Mouse (Mus musculus) embryonic facial prominence, embryonic 11.5 days (tissue): ENCODE data around the gene Olfml2a. TPM values are rescaled to one million over a fixed set of nuclear protein-coding genes. Genes with fewer than 3 reads are reported as not detected.
A peak's percentile ranks its signal among the peaks of the same experiment; 100 is the strongest.

Experiments
- ATAC-seq: fragments of 200-750 bp; cut with Nextera tagmentation; replicated peaks from 2 replicates; pipeline ENCODE4 v1.8.0; 2017; ENCODE audit warnings: low read depth; ENCODE audit not compliant: insufficient number of reproducible peaks, low FRiP score, low TSS enrichment
- DNase-seq: peaks from one replicate; pipeline ENCODE4 v3.0.0-alpha.2; 2015; ENCODE audit warnings: low spot score
- H3K27ac ChIP-seq: fragments of 300-500 bp; sonication (generic); replicated peaks from 2 replicates; pipeline ENCODE4 v1.5.1; 2014; ENCODE audit warnings: mild to moderate bottlenecking, low read depth, low read length, control low read depth
- H3K27me3 ChIP-seq: fragments of 300-500 bp; sonication (generic); 2 replicates; pipeline ENCODE4 v1.6.1; 2014; ENCODE audit warnings: mild to moderate bottlenecking, low read length, moderate library complexity, mixed read lengths; ENCODE audit not compliant: control insufficient read depth, insufficient read depth
- H3K36me3 ChIP-seq: fragments of 300-500 bp; sonication (generic); replicated peaks from 2 replicates; pipeline ENCODE4 v1.6.1; 2014; ENCODE audit warnings: low read depth, mild to moderate bottlenecking, low read length, moderate library complexity, mixed read lengths; ENCODE audit not compliant: control insufficient read depth, insufficient read depth
- H3K4me1 ChIP-seq: fragments of 300-500 bp; sonication (generic); 2 replicates; pipeline ENCODE4 v1.6.1; 2014; ENCODE audit warnings: low read length, mixed read lengths; ENCODE audit not compliant: control insufficient read depth, insufficient read depth
- H3K4me2 ChIP-seq: fragments of 300-500 bp; sonication (generic); 2 replicates; pipeline ENCODE4 v1.6.1; 2014; ENCODE audit warnings: low read depth, mild to moderate bottlenecking, control low read depth, low read length, moderate library complexity
- H3K4me3 ChIP-seq: fragments of 300-500 bp; sonication (generic); 2 replicates; pipeline ENCODE4 v1.5.1; 2014; ENCODE audit warnings: low read depth, low read length, control low read depth
- H3K9ac ChIP-seq: fragments of 300-500 bp; sonication (generic); replicated peaks from 2 replicates; pipeline ENCODE4 v1.6.1; 2014; ENCODE audit warnings: mild to moderate bottlenecking, control low read depth, low read length
- H3K9me3 ChIP-seq: fragments of 300-500 bp; sonication (generic); replicated peaks from 2 replicates; pipeline ENCODE4 v1.6.1; 2016; ENCODE audit warnings: mild to moderate bottlenecking, low read length, inconsistent platforms, mixed read lengths; ENCODE audit not compliant: control insufficient read depth
- WGBS: fragments of 180-500 bp; shearing (Covaris S2); extraction: QIAGEN DNeasy Blood & Tissue Kit; methylation state at CpG from one replicate; pipeline ENCODE4 v1.1.7; 2014; 5-methylcytosine and 5-hydroxymethylcytosine counted together
- polyA plus RNA-seq: library from polyadenylated mRNA; unstranded; fragments of >200 nt; fragmentation: Nextera tagmentation; extraction: Ambion mirVana; gene quantifications from 2 replicates; pipeline ENCODE4 v1.2.1, GENCODE M21; 2014

Olfml2a gene
- polyA plus RNA-seq, 1 experiment from 2014 or later: 2.5 TPM

GRCm38 (mm10) chr2:39004372-39004771 is 72.6 kb downstream of the Olfml2a start:
- WGBS: 1% methylated on average over 11 of the region's 11 CpGs

GRCm38 (mm10) chr2:39004880-39005435 is 73.2 kb downstream of the Olfml2a start, which contains the start of gene Arpc5l:
Arpc5l (plus strand) TSS chr2:39005348.
- H3K4me1 ChIP-seq: no peaks in the 10 kb centered on the region; the same call in 1 of the 2 replicates
- H3K4me3 ChIP-seq: peak within 1 kb of the TSS; percentile 60
- ATAC-seq (peak; percentile 86), DNase-seq (peak; percentile 96)
- peak within 1 kb of the TSS; percentile 72 for H3K4me2 ChIP-seq
- H3K9me3 ChIP-seq: no peaks in the 10 kb centered on the region
- under 1% methylated on average over 57 of the region's 58 CpGs for WGBS
- H3K27ac ChIP-seq: peak within 1 kb of the TSS; percentile 76
- peak within 1 kb of the TSS; percentile 87 for H3K9ac ChIP-seq
- H3K36me3 ChIP-seq: peaks cover 12% of the 10 kb centered on the region
- H3K27me3 ChIP-seq: no peaks in the 10 kb centered on the region

More at GRCm38 (mm10) chr2:39004372-39004771, 72.6 kb downstream of the Olfml2a start:
- no peaks in the 10 kb centered on the region; the same call in 1 of the 2 replicates for H3K4me1 ChIP-seq
- ATAC-seq (no peak), DNase-seq (peak; percentile 23)
- H3K9me3 ChIP-seq: no peaks in the 10 kb centered on the region
- H3K4me2 ChIP-seq: peak overlapping the region; percentile 72
- H3K36me3 ChIP-seq: peaks cover 12% of the 10 kb centered on the region
- H3K9ac ChIP-seq: peak overlapping the region; percentile 87
- no peaks in the 10 kb centered on the region for H3K27me3 ChIP-seq
- H3K4me3 ChIP-seq: peak overlapping the region; percentile 60
- no peak overlapping the region for H3K27ac ChIP-seq

DNA sequence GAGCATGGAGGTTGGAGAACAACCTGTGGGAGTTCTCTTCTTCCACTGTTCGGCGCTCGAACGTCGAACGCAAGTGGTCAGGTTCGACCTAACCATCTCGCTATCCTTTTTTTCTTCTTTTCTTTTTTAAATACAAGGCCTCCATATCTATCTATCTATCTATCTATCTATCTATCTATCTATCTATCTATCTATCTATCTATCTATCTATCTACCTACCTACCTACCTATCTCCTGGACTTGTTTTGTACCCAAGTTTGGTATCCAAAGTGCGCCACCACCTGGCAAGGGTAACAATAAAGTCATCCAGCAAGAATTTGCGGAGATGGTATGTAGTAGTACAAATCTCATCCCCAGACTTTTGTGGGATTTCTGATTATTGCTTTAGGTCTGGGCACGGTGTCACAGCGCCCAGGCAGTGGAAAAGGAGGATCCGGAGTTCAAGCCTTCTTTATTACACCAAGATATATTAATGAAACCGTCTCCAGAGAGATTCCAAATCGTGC is 73.8 kb downstream of the Olfml2a start, which contains the start of gene Rpl35:
Gene Rpl35 (minus strand): TSS at position 51 of the 506 bp plus-strand sequence.
- peak within 1 kb of the TSS; percentile 72 for H3K4me2 ChIP-seq
- no peaks in the 10 kb centered on the region for H3K27me3 ChIP-seq
- DNase-seq (peak; percentile 64), ATAC-seq (no peak)
- H3K36me3 ChIP-seq: peaks cover 12% of the 10 kb centered on the region
- H3K4me1 ChIP-seq: no peaks in the 10 kb centered on the region; the same call in 1 of the 2 replicates
- peak within 1 kb of the TSS; percentile 76 for H3K27ac ChIP-seq
- H3K9ac ChIP-seq: peak within 1 kb of the TSS; percentile 87
- 15% methylated on average over 15 of the region's 15 CpGs for WGBS
- peak within 1 kb of the TSS; percentile 60 for H3K4me3 ChIP-seq
- H3K9me3 ChIP-seq: no peaks in the 10 kb centered on the region

- H3K4me1 ChIP-seq: no peaks in the 10 kb centered on the region; the same call in 1 of the 2 replicates
Measured at GRCm38 (mm10) chr2:39006149-39006730, 74.5 kb downstream of the Olfml2a start.

GRCm38 (mm10) chr2:39007865-39008264 is 76.1 kb downstream of the Olfml2a start:
- DNase-seq (peak; percentile 94), ATAC-seq (peak; percentile 78)
- peak overlapping the region; percentile 90 for H3K9ac ChIP-seq
- no peaks in the 10 kb centered on the region; the same call in 1 of the 2 replicates for H3K4me1 ChIP-seq
- 0% methylated on average over 43 of the region's 44 CpGs for WGBS
- H3K4me2 ChIP-seq: peak overlapping the region; percentile 80
- H3K36me3 ChIP-seq: peaks cover 3% of the 10 kb centered on the region
- H3K9me3 ChIP-seq: no peaks in the 10 kb centered on the region
- peak overlapping the region; percentile 89 for H3K4me3 ChIP-seq
- no peaks in the 10 kb centered on the region for H3K27me3 ChIP-seq
- peak overlapping the region; percentile 80 for H3K27ac ChIP-seq

More at GRCm38 (mm10) chr2:39006149-39006730, 74.5 kb downstream of the Olfml2a start:
- Histone ChIP-seq H3K4me3 (peak overlapping the region; percentile 60; the same call in 1 of the 2 replicates), H3K27me3 (no peaks in the 10 kb centered on the region), H3K4me2 (peak overlapping the region; percentile 58; the same call in 1 of the 2 replicates), H3K27ac (no peak overlapping the region), H3K36me3 (peaks cover 10% of the 10 kb centered on the region), H3K9ac (no peak overlapping the region), H3K9me3 (no peaks in the 10 kb centered on the region)
- WGBS: 90% methylated on average over 14 of the region's 14 CpGs
- DNase-seq: no peak
- no peak for ATAC-seq

GRCm38 (mm10) chr2:39008350-39008851 is 76.6 kb downstream of the Olfml2a start:
- Histone ChIP-seq H3K4me1 (no peaks in the 10 kb centered on the region; the same call in 1 of the 2 replicates), H3K9ac (peak overlapping the region; percentile 90), H3K9me3 (no peaks in the 10 kb centered on the region), H3K36me3 (no peaks in the 10 kb centered on the region; the same call in 1 of the 2 replicates), H3K27ac (peak overlapping the region; percentile 68), H3K27me3 (no peaks in the 10 kb centered on the region), H3K4me2 (peak overlapping the region; percentile 80), H3K4me3 (peak overlapping the region; percentile 89)
- peak; percentile 28 for DNase-seq
- under 1% methylated on average over 22 of the region's 25 CpGs for WGBS
- peak; percentile 33 for ATAC-seq

- H3K4me2 ChIP-seq: peak overlapping the region; percentile 80
- H3K27ac ChIP-seq: no peak overlapping the region
- no peaks in the 10 kb centered on the region for H3K9me3 ChIP-seq
- peak overlapping the region; percentile 89 for H3K4me3 ChIP-seq
- WGBS: 34% methylated on average over 3 of the region's 3 CpGs
- H3K36me3 ChIP-seq: no peaks in the 10 kb centered on the region; the same call in 1 of the 2 replicates
- peak overlapping the region; percentile 90 for H3K9ac ChIP-seq
- ATAC-seq: no peak
- H3K27me3 ChIP-seq: no peaks in the 10 kb centered on the region
- peak; percentile 42 for DNase-seq
- no peaks in the 10 kb centered on the region; the same call in 1 of the 2 replicates for H3K4me1 ChIP-seq
Measured at GRCm38 (mm10) chr2:39008954-39009365, 77.2 kb downstream of the Olfml2a start.
